Mouse (Mus musculus): ENCODE data around the gene Gpc3. TPM values are rescaled to one million over a fixed set of nuclear protein-coding genes. Genes with fewer than 3 reads are reported as not detected.

Gpc3 gene
- polyA plus RNA-seq (2016; fragmentation: Nextera tagmentation; extraction: Ambion mirVana), result 330 and 398 TPM in 2 replicates

DNA sequence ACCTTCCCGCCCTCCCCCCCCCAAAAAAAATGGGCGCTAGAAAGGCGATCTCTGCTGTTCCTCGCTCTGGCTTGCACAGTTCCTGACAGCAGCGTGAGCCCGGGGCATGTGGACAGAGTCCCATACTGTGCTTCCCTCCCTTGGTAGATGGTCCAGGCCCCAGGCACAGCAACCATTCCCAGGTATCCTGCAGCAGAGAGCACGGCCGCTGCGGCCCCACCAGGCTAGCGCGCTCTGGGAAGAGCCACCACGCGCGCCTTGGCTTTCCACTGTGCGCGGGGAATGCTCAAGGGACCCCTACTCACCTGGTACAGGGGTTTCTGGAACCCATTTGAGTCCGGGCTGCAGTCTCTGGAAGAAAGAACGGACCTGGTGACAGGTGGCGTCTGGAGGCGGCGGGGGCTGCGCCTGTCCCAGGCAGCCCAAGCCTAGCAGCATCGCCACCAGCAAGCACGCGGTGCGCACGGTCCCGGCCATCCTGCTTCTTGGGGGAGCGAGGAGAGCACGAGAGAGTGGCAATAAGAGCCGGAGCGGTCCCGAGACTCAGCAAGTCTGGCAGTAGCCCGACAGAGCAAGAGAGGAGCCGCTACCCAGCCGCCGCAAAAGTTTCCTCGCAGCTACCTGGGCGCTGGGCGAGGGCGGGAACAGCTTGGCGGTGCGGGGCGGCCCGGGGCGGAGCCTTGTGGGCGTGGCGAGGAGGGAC, at the start of gene Gpc3:
Gene Gpc3, minus strand, starts transcription at position 623 of the 703 bp plus-strand sequence.
- Histone ChIP-seq H3K4me1 (no peaks in the 10 kb centered on the region), H3K27ac (peak within 1 kb of the TSS; percentile 41; the same call in 1 of the 2 replicates), H3K9me3 (replicated peaks) (no peaks in the 10 kb centered on the region), H3K36me3 (no peaks in the 10 kb centered on the region), H3K9ac (peak within 1 kb of the TSS; percentile 54), H3K27me3 (peaks cover 14% of the 10 kb centered on the region), H3K4me2 (replicated peaks) (peak within 1 kb of the TSS; percentile 70), H3K4me3 (peak within 1 kb of the TSS; percentile 43)
- WGBS, result 25% methylated on average over 47 of the region's 48 CpGs
- peak; percentile 74 for ATAC-seq (ENCODE audit: low FRiP score)

DNA sequence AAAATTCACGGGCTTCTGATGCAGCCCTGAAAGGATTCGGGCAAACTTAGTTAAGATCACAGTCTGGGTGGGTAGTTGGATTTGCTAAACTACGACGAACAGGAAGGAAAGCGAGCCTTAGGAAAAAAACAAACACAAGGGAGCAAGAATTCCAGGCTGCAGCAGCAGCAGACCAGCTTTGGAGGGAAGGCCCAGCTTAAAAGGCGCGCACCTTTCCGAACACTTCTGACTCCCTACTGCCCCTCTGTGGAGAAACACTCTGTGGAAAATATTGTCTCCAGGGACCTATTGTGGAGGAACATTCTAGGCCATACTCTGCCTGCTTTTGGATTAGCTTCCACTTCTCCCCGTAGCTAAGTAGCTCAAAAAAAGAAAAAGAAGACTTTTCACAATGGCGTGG, 38.2 kb upstream of the Gpc3 start:
- peak overlapping the region; percentile 34 for H3K4me2 ChIP-seq (replicated peaks)
- 23% methylated on average over 10 of the region's 10 CpGs for WGBS
- no peak for ATAC-seq (ENCODE audit: low FRiP score)

DNA sequence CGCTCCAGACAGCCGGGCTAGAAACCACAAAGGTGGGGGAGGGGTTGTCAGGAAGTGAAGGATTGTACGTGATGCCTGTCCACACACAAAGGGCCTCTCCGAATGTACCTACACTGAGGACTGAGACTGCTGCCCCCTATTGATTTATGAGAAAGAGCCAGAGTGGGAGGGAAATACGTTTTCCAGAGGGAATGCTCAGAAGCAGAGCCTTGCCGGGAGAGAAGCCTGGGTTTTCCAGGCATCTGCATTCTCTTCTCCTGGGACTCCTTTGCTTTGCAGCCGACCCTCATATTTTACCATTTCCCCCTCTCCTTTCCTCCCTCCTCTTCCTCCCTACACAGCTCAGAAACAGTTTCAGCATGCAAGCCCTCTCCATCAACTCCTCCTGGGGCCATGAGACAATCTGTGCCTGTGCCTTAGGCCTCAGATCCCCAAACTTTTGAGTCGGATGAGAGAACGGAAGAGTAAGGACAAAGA, 37.8 kb upstream of the Gpc3 start:
- 27% methylated on average over 9 of the region's 9 CpGs for WGBS
- Histone ChIP-seq H3K9ac (no peak overlapping the region), H3K4me1 (0 out of 2 replicates have a peak, but pooled peaks cover 4% of the 10 kb centered on the region)

More for the DNA sequence above, 38.2 kb upstream of the Gpc3 start:
- Histone ChIP-seq H3K4me3 (no peak overlapping the region), H3K27ac (peak overlapping the region; percentile 67), H3K36me3 (no peaks in the 10 kb centered on the region), H3K4me1 (0 out of 2 replicates have a peak, but pooled peaks cover 4% of the 10 kb centered on the region), H3K9me3 (replicated peaks) (no peaks in the 10 kb centered on the region), H3K9ac (no peak overlapping the region), H3K27me3 (no peaks in the 10 kb centered on the region)

DNA sequence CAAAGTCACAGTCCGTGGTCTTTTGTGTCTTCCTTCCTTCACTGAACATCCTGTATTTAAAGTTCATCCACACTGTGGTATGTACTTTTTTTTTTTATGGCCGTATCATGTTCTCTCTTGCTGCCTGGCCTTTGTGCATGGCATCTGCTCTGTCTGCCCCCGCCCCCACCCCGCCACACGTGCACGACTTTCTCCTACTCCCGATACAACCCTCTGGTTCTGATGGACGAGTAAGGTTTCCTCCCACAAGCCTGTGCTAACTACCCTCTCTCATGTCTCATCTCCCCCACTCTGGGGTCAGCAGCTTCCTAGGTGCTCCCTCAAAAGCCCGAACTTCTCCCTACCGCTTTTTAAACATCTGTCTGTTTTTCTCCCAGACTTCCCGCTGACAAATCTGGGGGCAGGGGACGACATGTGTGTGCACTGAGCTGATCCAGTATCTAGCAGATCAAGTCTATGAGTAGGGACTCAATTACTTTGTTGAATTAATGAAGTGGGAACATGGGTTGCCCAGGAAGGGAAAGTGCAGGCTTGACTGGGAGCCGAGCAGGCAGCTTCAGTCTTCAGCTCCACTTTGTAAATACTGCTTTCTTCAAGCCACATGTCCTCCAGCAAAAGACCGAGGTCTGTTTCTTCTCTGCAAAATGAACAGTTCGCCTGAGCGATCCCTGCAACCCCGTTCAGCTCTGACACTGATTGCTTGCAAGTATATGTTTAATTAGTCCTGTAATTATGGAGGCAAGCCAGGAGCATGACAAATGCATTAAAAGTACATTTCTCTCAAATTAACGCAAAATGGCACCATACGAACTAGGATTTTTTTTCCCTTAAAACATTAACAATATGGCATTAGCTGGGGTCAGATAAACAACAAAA, 35.4 kb upstream of the Gpc3 start:
- Histone ChIP-seq H3K27ac (no peak overlapping the region), H3K9me3 (replicated peaks) (no peaks in the 10 kb centered on the region), H3K36me3 (no peaks in the 10 kb centered on the region), H3K4me2 (replicated peaks) (peak overlapping the region; percentile 33), H3K4me1 (0 out of 2 replicates have a peak, but pooled peaks cover 4% of the 10 kb centered on the region), H3K27me3 (no peaks in the 10 kb centered on the region), H3K4me3 (no peak overlapping the region), H3K9ac (no peak overlapping the region)
- 28% methylated on average over 19 of the region's 19 CpGs for WGBS
- ATAC-seq (ENCODE audit: low FRiP score), result no peak

More for the DNA sequence above, 37.8 kb upstream of the Gpc3 start:
- Histone ChIP-seq H3K27me3 (no peaks in the 10 kb centered on the region), H3K27ac (peak overlapping the region; percentile 67), H3K4me3 (no peak overlapping the region), H3K36me3 (no peaks in the 10 kb centered on the region), H3K4me2 (replicated peaks) (peak overlapping the region; percentile 34), H3K9me3 (replicated peaks) (no peaks in the 10 kb centered on the region)
- peak; percentile 63; the same call in 1 of the 2 replicates for ATAC-seq (ENCODE audit: low FRiP score)

DNA sequence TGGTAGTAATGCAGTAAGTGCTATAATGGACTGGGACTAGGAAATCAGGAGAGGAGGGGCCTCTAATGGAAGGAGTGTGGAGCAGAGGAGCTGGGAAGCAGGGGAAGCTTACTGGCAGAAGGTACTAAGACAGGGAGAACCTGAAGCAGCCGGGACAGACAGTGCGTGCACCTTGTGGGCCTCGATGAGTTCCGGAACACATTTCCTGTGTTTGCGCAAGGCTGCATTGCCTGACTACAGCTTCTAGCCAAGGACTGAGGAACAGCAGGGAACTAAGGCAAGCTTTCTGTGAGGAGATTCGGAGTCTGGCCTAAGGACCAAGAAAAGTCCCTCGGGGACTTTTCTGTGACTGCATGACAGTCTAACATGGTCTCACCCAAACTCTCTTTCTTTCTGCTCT, 30.6 kb upstream of the Gpc3 start:
- Histone ChIP-seq H3K27ac (no peak overlapping the region), H3K4me3 (no peak overlapping the region), H3K9me3 (replicated peaks) (no peaks in the 10 kb centered on the region), H3K9ac (no peak overlapping the region), H3K4me2 (replicated peaks) (no peak overlapping the region), H3K36me3 (no peaks in the 10 kb centered on the region), H3K4me1 (no peaks in the 10 kb centered on the region), H3K27me3 (no peaks in the 10 kb centered on the region)
- no peak for ATAC-seq (ENCODE audit: low FRiP score)
- 61% methylated on average over 7 of the region's 7 CpGs for WGBS

DNA sequence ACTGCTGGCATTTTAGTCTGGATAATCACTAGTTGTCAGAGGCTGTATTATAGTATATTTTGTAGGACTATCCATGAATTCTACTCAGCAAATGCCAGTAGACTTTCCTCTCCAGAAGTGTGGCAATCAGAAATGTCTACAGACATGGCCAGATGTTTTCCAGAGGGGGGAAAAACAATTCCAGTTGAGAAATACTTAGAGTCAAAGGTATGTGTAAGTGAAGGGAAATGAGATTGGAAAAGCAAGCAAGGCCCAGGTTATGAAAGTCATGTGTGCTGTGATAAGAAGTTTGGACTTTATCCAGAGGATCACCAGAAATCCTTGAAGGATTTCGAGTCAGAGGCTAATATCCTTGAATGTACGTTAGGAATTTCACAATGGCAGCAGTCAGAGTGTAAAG, 29.6 kb upstream of the Gpc3 start:
- H3K9me3 ChIP-seq (replicated peaks), result no peaks in the 10 kb centered on the region
- 71% methylated on average over 2 of the region's 2 CpGs for WGBS
- H3K27ac ChIP-seq, result no peak overlapping the region
- no peak for ATAC-seq (ENCODE audit: low FRiP score)
- H3K27me3 ChIP-seq, result no peaks in the 10 kb centered on the region
- H3K36me3 ChIP-seq, result no peaks in the 10 kb centered on the region
- no peak overlapping the region for H3K9ac ChIP-seq
- no peak overlapping the region for H3K4me2 ChIP-seq (replicated peaks)
- H3K4me3 ChIP-seq, result no peak overlapping the region
- H3K4me1 ChIP-seq, result no peaks in the 10 kb centered on the region

DNA sequence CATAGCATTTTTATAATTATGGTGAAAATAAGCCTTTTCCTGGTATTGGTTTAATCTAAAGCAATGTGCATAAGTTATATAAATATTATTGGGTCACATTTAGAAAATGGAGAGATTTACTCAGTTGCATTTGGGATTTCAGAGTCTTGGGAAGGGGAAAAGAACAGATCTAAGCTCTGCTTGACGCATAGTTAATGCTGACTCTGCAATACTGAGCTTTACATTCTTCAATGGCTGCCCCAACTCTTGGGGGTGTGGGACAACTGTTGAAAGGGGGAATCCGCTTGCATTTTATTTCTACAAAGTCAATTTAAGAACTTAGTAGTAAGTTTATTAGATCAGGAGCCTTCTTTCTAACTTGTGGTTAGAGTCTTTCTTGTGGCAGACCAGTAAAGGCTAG, 28.4 kb upstream of the Gpc3 start:
- no peak overlapping the region for H3K27ac ChIP-seq
- no peak for ATAC-seq (ENCODE audit: low FRiP score)
- 86% methylated on average over 2 of the region's 2 CpGs for WGBS

DNA sequence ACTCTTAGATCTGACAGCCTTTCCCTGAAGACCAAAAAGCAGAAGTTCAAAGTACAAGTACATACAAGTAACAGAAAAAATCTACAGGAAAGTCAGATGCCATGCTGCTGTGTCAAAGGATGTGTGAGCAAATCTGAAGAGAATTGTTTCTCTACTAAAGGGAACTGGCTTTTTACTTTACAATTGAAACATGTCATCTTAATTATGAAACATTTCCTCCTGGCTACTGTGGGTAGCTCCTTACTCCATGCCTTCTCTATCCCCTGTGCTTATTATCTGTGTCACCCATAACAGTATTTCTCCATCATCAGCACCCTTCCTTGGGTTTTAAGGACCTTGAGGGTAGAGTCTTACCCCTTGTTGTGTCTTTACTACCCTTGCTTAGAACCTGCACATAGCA, 23.7 kb upstream of the Gpc3 start:
- ATAC-seq (ENCODE audit: low FRiP score), result no peak
- Histone ChIP-seq H3K4me3 (no peak overlapping the region), H3K9ac (no peak overlapping the region), H3K27ac (no peak overlapping the region), H3K9me3 (replicated peaks) (no peaks in the 10 kb centered on the region), H3K4me1 (no peaks in the 10 kb centered on the region), H3K36me3 (no peaks in the 10 kb centered on the region), H3K27me3 (no peaks in the 10 kb centered on the region), H3K4me2 (replicated peaks) (no peak overlapping the region)

More for the DNA sequence above, 28.4 kb upstream of the Gpc3 start:
- no peaks in the 10 kb centered on the region for H3K27me3 ChIP-seq
- no peak overlapping the region for H3K9ac ChIP-seq
- H3K9me3 ChIP-seq (replicated peaks), result no peaks in the 10 kb centered on the region
- H3K4me1 ChIP-seq, result no peaks in the 10 kb centered on the region
- no peaks in the 10 kb centered on the region for H3K36me3 ChIP-seq
- H3K4me3 ChIP-seq, result no peak overlapping the region
- no peak overlapping the region for H3K4me2 ChIP-seq (replicated peaks)

DNA sequence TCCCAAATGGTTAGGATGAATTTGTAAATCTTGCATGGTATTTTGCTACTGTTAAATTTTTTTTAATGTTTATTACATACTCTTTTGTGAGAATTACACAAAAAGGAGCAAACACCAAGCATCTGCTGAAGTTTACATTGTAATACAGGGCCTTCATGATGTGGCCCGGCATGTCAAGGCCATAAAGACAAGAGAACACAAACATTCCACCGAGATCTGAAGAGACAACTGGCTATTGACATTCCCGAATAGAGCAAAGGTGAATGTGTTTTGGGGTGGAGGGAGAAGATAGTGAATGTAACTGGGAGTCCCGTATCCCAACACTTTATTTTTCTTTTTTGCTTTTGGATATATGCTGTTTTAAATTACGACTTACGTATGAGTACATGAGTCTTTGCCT, 20.2 kb upstream of the Gpc3 start:
- no peak for ATAC-seq (ENCODE audit: low FRiP score)
- H3K9ac ChIP-seq, result no peak overlapping the region
- no peaks in the 10 kb centered on the region for H3K9me3 ChIP-seq (replicated peaks)
- H3K4me3 ChIP-seq, result no peak overlapping the region
- H3K36me3 ChIP-seq, result no peaks in the 10 kb centered on the region
- H3K4me1 ChIP-seq, result no peaks in the 10 kb centered on the region
- WGBS, result 80% methylated on average over 6 of the region's 6 CpGs
- H3K4me2 ChIP-seq (replicated peaks), result no peak overlapping the region
- no peak overlapping the region for H3K27ac ChIP-seq
- H3K27me3 ChIP-seq, result no peaks in the 10 kb centered on the region

DNA sequence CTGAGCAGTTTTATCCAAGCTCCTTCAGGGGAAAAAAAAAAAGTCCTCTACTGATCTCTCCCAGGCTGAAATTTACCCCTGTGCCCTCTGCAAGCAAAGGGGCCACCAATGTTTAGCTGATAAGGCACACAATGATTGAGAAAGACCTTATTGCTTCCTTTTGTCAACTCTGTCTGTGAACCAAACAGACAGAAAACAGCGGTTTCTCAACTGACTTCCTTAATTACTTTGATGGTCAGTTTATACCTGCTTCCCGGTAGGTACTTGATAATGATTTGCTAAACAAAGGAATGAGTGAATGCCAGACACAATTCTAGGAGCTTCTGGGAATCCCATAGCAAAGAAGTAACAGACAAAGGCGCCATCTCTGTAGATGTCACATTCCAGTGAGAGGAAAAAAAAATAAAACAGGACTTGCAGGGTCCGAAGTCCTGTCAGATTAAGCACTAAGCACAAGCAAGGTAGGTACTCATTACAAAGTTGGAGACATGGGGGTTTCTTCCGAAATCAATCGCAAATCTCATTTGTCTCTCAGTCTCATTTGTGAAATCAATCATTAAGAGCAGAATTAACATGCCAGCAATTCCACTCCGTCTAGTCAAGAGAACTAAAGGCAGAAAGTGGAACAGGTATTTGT, 19.1 kb upstream of the Gpc3 start:
- no peak for ATAC-seq (ENCODE audit: low FRiP score)
- no peaks in the 10 kb centered on the region for H3K27me3 ChIP-seq
- no peak overlapping the region for H3K4me2 ChIP-seq (replicated peaks)
- 29% methylated on average over 7 of the region's 7 CpGs for WGBS
- no peaks in the 10 kb centered on the region for H3K9me3 ChIP-seq (replicated peaks)
- no peaks in the 10 kb centered on the region for H3K4me1 ChIP-seq
- H3K4me3 ChIP-seq, result no peak overlapping the region
- H3K36me3 ChIP-seq, result no peaks in the 10 kb centered on the region
- H3K9ac ChIP-seq, result no peak overlapping the region
- H3K27ac ChIP-seq, result no peak overlapping the region

DNA sequence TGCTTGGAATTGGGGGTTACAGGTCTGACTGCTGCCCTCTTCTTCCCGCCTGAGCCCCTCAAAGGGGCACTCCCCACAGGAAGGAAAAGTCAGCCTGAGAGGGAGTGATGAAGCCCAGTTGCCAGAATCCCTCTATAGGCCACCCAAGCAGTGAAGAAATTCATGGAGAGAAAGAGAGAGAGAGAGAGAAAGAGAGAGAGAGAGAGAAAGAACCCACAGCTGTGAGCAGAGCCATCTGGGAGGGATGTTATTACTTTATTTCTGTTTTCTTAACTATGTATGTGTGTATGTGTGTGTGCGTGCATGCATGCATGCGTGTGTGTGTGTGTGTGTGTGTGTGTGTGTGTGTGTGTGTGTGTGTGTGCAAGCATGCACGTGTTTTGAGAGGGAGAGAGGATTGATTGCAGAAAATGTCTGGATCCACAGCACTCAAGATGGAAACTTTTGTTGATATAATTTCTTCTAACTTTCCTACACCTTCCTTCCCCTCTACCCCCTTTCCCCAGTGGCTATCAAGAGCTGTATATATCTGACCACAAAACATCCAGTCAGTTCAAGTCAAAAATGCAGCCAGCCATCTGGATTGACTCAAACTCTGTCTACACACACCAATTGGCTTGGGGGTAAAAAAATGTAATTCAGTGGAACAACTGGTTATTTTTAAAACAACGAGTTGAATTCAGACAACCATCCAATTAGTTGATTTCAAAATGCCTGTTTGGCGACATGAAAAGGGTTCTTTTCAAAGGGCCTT, 13.4 kb upstream of the Gpc3 start:
- Histone ChIP-seq H3K27me3 (no peaks in the 10 kb centered on the region), H3K4me1 (no peaks in the 10 kb centered on the region), H3K36me3 (no peaks in the 10 kb centered on the region), H3K9ac (no peak overlapping the region), H3K4me2 (replicated peaks) (no peak overlapping the region), H3K27ac (no peak overlapping the region), H3K4me3 (no peak overlapping the region), H3K9me3 (replicated peaks) (no peaks in the 10 kb centered on the region)
- ATAC-seq (ENCODE audit: low FRiP score), result no peak
- 66% methylated on average over 6 of the region's 6 CpGs for WGBS

Data from hindbrain, embryonic 12.5 days (tissue).